26 mouse cellular contexts compared by ENCODE assay signal in the genomic region with DNA sequence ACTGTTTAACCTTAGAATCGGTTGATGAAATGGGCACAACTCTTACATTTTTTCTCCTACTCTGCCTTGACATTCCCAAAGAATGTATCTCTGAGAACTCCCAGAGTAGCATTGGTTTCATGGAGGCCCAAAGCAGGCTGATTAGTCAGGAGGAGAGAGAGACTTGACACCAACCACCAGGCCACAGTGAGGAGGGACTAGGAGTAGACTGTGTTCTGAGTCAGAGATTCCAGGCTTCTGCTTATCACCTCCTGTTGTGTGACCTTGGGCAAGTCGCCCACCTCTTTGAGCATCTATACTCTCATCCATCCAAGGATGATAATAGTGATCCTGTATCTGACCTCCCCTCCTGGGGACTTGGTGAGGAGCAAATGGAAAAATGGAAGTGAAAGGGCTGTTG. TPM values are rescaled to one million over a fixed set of nuclear protein-coding genes. Genes with fewer than 3 reads are reported as not detected.
DNase-seq lines count a peak whose midpoint lies in the region; ATAC-seq and TF ChIP-seq lines count a peak whose summit lies in the region.
"Had no signal": no experiment of that assay in that cellular context is flagged by ENCODE, and none has a peak within 500 bp of the region (broad histone marks: within the 10 kb centered on the region; RNA-seq: fewer than 3 reads in every experiment).

No protein-coding gene starts in this region.

- no peaks in the 10 kb centered on the region for H3K9me3 ChIP-seq in stomach, postnatal 0 days (ENCODE audit: control insufficient read depth, low read length)
- H3K9me3 ChIP-seq: embryonic facial prominence, embryonic 12.5 days; embryonic facial prominence, embryonic 15.5 days; heart, embryonic 15.5 days had no signal

- H3K27me3 ChIP-seq in stomach, postnatal 0 days (ENCODE audit: control insufficient read depth, insufficient read depth, low read length) = no peaks in the 10 kb centered on the region
- H3K27me3 ChIP-seq: embryonic facial prominence, embryonic 12.5 days; embryonic facial prominence, embryonic 15.5 days; heart, embryonic 12.5 days; heart, embryonic 15.5 days had no signal

- WGBS in stomach, postnatal 0 days = 91% methylated on average over 2 of the region's 2 CpGs

- TF ChIP-seq EP300 in stomach, postnatal 0 days (optimal IDR thresholded peaks at IDR 0.05) = no peak

- no peak overlapping the region for H3K27ac ChIP-seq in stomach, postnatal 0 days (replicated peaks)
- H3K27ac ChIP-seq: embryonic facial prominence, embryonic 12.5 days; embryonic facial prominence, embryonic 15.5 days; gastrocnemius, adult 2 months; heart, embryonic 15.5 days; hindbrain, embryonic 14.5 days; hindbrain, postnatal 0 days had no signal

- DNase-seq in adrenal gland, adult 2 months = peak; percentile 13
- no peak for DNase-seq in adrenal gland, postnatal 4 days (ENCODE audit: low spot score in 2 of 2)
- DNase-seq in 3134 (ENCODE audit: extremely low read depth, insufficient read length, low spot score) = peak; percentile 11
- DNase-seq in Muller cell, postnatal 12 days (ENCODE audit: inconsistent ontology term) = peak; percentile 59
- DNase-seq in adrenal gland, postnatal 36 days = peak; percentile 4 to 17
- DNase-seq in stomach, postnatal 0 days (ENCODE audit: low spot score) = no peak
- no peak for DNase-seq in right cerebral cortex, postnatal 4 days
- DNase-seq: cerebellum, adult 11 months; cerebellum, adult 2 months; cerebellum, adult 9-11 months; forebrain, postnatal 0 days; gastrocnemius, adult 2 months; gastrocnemius, postnatal 14 days; kidney, adult 2 months had no signal

- H3K4me3 ChIP-seq in stomach, postnatal 0 days (ENCODE audit: low read depth, low read length) = no peak overlapping the region
- H3K4me3 ChIP-seq: embryonic facial prominence, embryonic 12.5 days; embryonic facial prominence, embryonic 15.5 days; gastrocnemius, adult 2 months; heart, embryonic 12.5 days; heart, embryonic 15.5 days had no signal

- ATAC-seq in stomach, postnatal 0 days (ENCODE audit: low FRiP score, low TSS enrichment) = no peak
- ATAC-seq: activated CD4-positive, CD25-positive, alpha-beta regulatory T cell, adult 4 months; hindbrain, postnatal 0 days; inflammation-experienced regulatory T-cells, adult 6 months; intestine, embryonic 16.5 days had no signal

- H3K4me1 ChIP-seq in stomach, postnatal 0 days (replicated peaks; ENCODE audit: control insufficient read depth, insufficient read depth) = no peaks in the 10 kb centered on the region
- H3K4me1 ChIP-seq: embryonic facial prominence, embryonic 12.5 days; embryonic facial prominence, embryonic 15.5 days had no signal

- no peak overlapping the region for H3K4me2 ChIP-seq in stomach, postnatal 0 days (replicated peaks; ENCODE audit: low read depth)
- H3K4me2 ChIP-seq: embryonic facial prominence, embryonic 12.5 days; embryonic facial prominence, embryonic 15.5 days; heart, embryonic 12.5 days; heart, embryonic 15.5 days; hindbrain, embryonic 14.5 days had no signal

- H3K9ac ChIP-seq in stomach, postnatal 0 days (ENCODE audit: low read length) = no peak overlapping the region
- H3K9ac ChIP-seq: embryonic facial prominence, embryonic 12.5 days; embryonic facial prominence, embryonic 15.5 days; forebrain, postnatal 0 days; heart, embryonic 12.5 days; heart, embryonic 15.5 days; hindbrain, embryonic 14.5 days had no signal

- no peak for TF ChIP-seq CTCF in stomach, postnatal 0 days (IDR thresholded peaks at IDR 0.05; ENCODE audit: low read depth)

- no peaks in the 10 kb centered on the region for H3K36me3 ChIP-seq in stomach, postnatal 0 days (ENCODE audit: control insufficient read depth, insufficient read depth, low read length)
- H3K36me3 ChIP-seq: embryonic facial prominence, embryonic 12.5 days; embryonic facial prominence, embryonic 15.5 days; G1E; heart, embryonic 12.5 days; heart, embryonic 15.5 days had no signal

RNA-seq across cellular contexts. Expression of gene Kirrel3, which starts 38.0 kb away (rescaled TPM):
- total RNA-seq in adrenal gland, adult 2 months (2021) = under 1 TPM; 0.35 to 0.48 TPM
- polyA plus RNA-seq in adrenal gland, adult 2 months (2012; rRNA removed) = 0.41 and 0.85 TPM in 2 replicates
- 1 to 10 TPM; 1.8 TPM for total RNA-seq in adrenal gland, postnatal 4 days (2021)
- total RNA-seq in adrenal gland, postnatal 36 days (2021) = under 1 TPM; 0.26 to 0.33 TPM
- 1.3 and 1.4 TPM in 2 replicates for polyA plus RNA-seq in stomach, postnatal 0 days (2015; fragmentation: Nextera tagmentation; extraction: Ambion mirVana)
- total RNA-seq: CH12.LX; common myeloid progenitor, adult 5-6 weeks had no signal
- polyA plus RNA-seq: activated CD4-positive, CD25-positive, alpha-beta regulatory T cell, adult 4 months; G1E had no signal

Comparison
In these comparisons a context has a peak if more than half of its experiments do, and no peak if none do; other contexts are left out.
1. DNase-seq: peak in adrenal gland, adult 2 months (single experiment), 3134 (single experiment), Muller cell, postnatal 12 days (single experiment) and adrenal gland, postnatal 36 days (2 of 2); none in adrenal gland, postnatal 4 days (0 of 2), stomach, postnatal 0 days (single experiment) and right cerebral cortex, postnatal 4 days (single experiment).